Comparison of ENCODE assay signal across 12 mouse cellular contexts in the genomic region with DNA sequence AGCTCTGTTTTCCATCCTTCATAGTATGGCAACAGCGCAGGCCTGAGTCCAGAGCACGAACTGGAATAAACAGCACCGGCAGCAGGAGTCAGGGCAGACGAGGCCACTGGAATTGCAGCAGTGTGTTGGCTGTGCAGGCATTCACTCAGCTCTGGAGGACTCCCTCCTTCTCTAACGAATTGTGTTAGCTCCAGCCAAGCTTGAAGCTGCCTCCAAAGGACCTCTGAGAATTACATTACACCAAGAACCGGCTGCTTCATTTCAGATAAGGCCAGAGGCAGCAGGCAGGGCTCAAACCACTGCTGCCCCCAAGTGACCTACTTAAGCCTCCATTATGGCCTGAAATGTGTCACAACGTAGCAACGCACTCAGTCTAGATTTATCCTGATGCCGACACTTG.
A peak's percentile ranks its signal among the peaks of the same experiment; 100 is the strongest.
DNase-seq lines count a peak whose midpoint lies in the region; ATAC-seq lines count a peak whose summit lies in the region.
"Had no signal": no experiment of that assay in that cellular context is flagged by ENCODE, and none has a peak within 500 bp of the region (broad histone marks: within the 10 kb centered on the region; RNA-seq: fewer than 3 reads in every experiment).

No protein-coding gene starts in this region.

- 52% methylated on average over 9 of the region's 9 CpGs for WGBS in forebrain, embryonic 15.5 days
- 59% methylated on average over 9 of the region's 9 CpGs for WGBS in forebrain, embryonic 16.5 days

- no peak overlapping the region for H3K4me3 ChIP-seq in forebrain, embryonic 15.5 days
- no peak overlapping the region for H3K4me3 ChIP-seq in forebrain, embryonic 16.5 days (replicated peaks; ENCODE audit: low read length)

- no peak overlapping the region for H3K27ac ChIP-seq in forebrain, embryonic 15.5 days (replicated peaks)
- no peak overlapping the region for H3K27ac ChIP-seq in forebrain, embryonic 16.5 days (ENCODE audit: low read length)
- H3K27ac ChIP-seq: liver, embryonic 14.5 days had no signal

- peak; percentile 36 for DNase-seq in lung, postnatal 10 days
- no peak for DNase-seq in lung, postnatal 14 days
- peak; percentile 48 to 50 for DNase-seq in heart, postnatal 14 days
- DNase-seq in retina, postnatal 1 day = peak; percentile 71
- no peak for DNase-seq in spleen, postnatal 4 days (ENCODE audit: low spot score in 2 of 2)
- DNase-seq in layer of hippocampus, adult 9-10 months (ENCODE audit: low spot score) = no peak
- DNase-seq: B cell, adult 2 months; cerebellum, adult 11-12 months; thymus, adult 2 months had no signal

- no peaks in the 10 kb centered on the region for H3K36me3 ChIP-seq in forebrain, embryonic 15.5 days
- H3K36me3 ChIP-seq in forebrain, embryonic 16.5 days (ENCODE audit: control insufficient read depth, insufficient read depth) = no peaks in the 10 kb centered on the region

- 0 out of 2 replicates have a peak, but pooled peaks cover 10% of the 10 kb centered on the region for H3K27me3 ChIP-seq in forebrain, embryonic 15.5 days
- H3K27me3 ChIP-seq in forebrain, embryonic 16.5 days (replicated peaks; ENCODE audit: control insufficient read depth, insufficient read depth, low read length) = peaks cover 5% of the 10 kb centered on the region; the same call in 1 of the 2 replicates

- H3K4me2 ChIP-seq in forebrain, embryonic 15.5 days (replicated peaks) = no peak overlapping the region
- H3K4me2 ChIP-seq in forebrain, embryonic 16.5 days (ENCODE audit: low read length) = no peak overlapping the region

- 0 out of 2 replicates have a peak, but pooled peaks have one; percentile 16 for ATAC-seq in forebrain, embryonic 15.5 days (replicated peaks)
- ATAC-seq in forebrain, embryonic 16.5 days = no peak

- no peak overlapping the region for H3K9ac ChIP-seq in forebrain, embryonic 15.5 days (replicated peaks)
- H3K9ac ChIP-seq in forebrain, embryonic 16.5 days (replicated peaks; ENCODE audit: low read depth, low read length) = no peak overlapping the region
- H3K9ac ChIP-seq: liver, embryonic 14.5 days had no signal

- intact Hi-C loops in heart, postnatal 14 days (cut with DNase I) = no loop called here

- peaks cover under 1% of the 10 kb centered on the region for H3K4me1 ChIP-seq in forebrain, embryonic 15.5 days
- H3K4me1 ChIP-seq in forebrain, embryonic 16.5 days (replicated peaks; ENCODE audit: control insufficient read depth, insufficient read depth, low read length) = no peaks in the 10 kb centered on the region; the same call in 1 of the 2 replicates

- no peaks in the 10 kb centered on the region for H3K9me3 ChIP-seq in forebrain, embryonic 15.5 days
- H3K9me3 ChIP-seq in forebrain, embryonic 16.5 days (ENCODE audit: control insufficient read depth, low read length) = no peaks in the 10 kb centered on the region

Comparison
In these comparisons a context has a peak if more than half of its experiments do, and no peak if none do; other contexts are left out.
1. DNase-seq: peak in lung, postnatal 10 days (single experiment), heart, postnatal 14 days (2 of 2) and retina, postnatal 1 day (single experiment); none in lung, postnatal 14 days (single experiment), spleen, postnatal 4 days (0 of 2) and layer of hippocampus, adult 9-10 months (single experiment).